Mouse (Mus musculus): ENCODE measurements around the gene Neu3.

DNA sequence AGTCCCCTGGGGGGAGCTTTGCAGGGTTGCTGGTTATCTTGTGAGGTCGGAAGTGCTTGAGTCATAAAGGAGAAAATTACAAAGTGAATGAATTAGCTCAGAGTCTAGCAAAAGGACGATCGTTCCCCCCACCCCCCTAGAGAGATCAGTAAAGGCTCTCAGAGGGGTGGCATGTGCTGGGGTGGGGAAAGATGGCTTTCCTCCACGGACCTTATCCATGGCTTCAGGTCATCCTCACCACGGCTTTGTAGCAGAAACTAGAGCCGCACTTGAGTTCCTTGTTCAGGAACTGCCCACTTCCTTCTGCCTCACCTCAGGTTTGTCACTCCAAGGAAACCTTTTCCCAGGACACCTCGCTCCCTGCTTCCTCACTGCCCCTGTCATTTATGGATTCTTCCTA lies 35.1 kb upstream of the Neu3 start, which contains the start of gene Spcs2:
- TF ChIP-seq POLR2A (IDR thresholded peaks at IDR 0.05; ENCODE audit: control insufficient read depth, extremely low read depth, insufficient read depth, low read length, poor library complexity), result no peak
- TF ChIP-seq CTCF (IDR thresholded peaks at IDR 0.05; ENCODE audit: borderline replicate concordance, control insufficient read depth, extremely low read depth, insufficient read depth, low read length, poor library complexity), result no peak

Measured in thymus, adult 2 months (tissue).